Mouse (Mus musculus): Measurements from ENCODE around the gene Adh7. TPM values are rescaled to one million over a fixed set of nuclear protein-coding genes. Genes with fewer than 3 reads are reported as not detected.

Gene Adh7
- polyA plus RNA-seq, 1 experiment, result 8.1 TPM

DNA sequence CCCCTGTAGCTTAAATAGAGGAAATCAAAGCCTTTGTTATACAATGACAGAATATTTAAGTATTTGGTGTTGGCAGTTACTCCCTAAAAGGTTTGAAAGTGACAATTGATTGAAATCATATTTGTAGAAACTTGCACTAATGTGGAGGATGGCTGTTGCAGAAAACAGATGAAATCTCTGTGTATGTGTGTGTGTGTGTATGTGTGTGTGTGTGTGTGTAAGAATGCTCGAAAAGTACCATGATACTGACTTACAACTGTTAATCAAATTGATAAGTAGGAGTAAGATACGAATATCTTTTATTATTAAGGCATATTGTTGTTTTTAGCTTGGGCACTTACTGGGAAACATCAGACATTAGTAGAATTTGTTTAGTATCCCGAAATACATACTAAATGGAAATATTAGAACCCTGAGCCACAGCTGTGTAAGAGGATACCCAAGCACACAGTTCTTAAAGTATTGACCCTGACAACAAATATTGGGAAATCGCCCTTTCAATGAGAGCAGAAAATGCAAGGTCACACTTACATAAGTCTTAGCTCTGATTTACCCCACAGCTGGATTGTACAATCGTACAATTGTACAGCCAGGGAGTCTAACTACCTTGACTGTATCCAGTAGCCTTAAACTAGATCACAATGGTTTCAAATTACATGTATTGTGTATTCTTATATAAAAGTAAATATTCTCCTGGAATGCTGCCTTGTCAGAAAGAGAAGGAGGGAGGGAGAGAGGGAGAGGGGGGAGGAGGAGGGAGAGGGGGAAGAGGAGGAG, 45.8 kb downstream of the Adh7 start:
- no peaks in the 10 kb centered on the region for H3K36me3 ChIP-seq (ENCODE audit: control insufficient read depth, insufficient read depth)
- no peak overlapping the region for H3K4me2 ChIP-seq (ENCODE audit: low read depth)
- no peaks in the 10 kb centered on the region for H3K27me3 ChIP-seq (ENCODE audit: control insufficient read depth, insufficient read depth, insufficient read length)
- H3K4me3 ChIP-seq, result no peak overlapping the region
- no peaks in the 10 kb centered on the region for H3K79me2 ChIP-seq (ENCODE audit: control insufficient read depth, insufficient read depth)
- H3ac ChIP-seq (ENCODE audit: control insufficient read depth, insufficient read length), result no peak overlapping the region
- no peak for TF ChIP-seq USF1 (IDR thresholded peaks at IDR 0.05; ENCODE audit: low read depth)

DNA sequence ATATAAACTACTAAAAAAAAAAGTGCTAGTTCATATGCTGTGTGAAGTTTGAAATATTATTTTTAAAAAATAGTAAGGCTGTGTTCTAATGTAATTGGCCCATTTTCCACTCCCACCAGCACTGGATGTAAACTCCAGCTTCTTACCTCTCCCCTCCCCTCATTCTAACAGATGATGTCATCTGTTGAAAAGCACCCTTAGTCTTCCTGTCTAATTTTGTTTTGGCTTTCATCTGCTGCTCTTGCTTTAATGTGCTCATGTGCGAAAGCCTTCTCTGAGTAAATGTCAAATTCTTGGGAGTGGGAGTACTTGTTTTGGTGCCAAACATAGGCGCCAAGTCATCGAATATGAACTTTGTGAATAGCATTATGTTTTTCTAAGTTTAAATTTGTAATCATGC, 47.1 kb downstream of the Adh7 start:
- no peak overlapping the region for H3K4me2 ChIP-seq (ENCODE audit: low read depth)
- TF ChIP-seq MYOG (IDR thresholded peaks at IDR 0.05; ENCODE audit: control insufficient read depth in 1 of 3, insufficient read depth in 1 of 3, insufficient read length in 2 of 3, low read depth in 2 of 3) (no peak), REST (IDR thresholded peaks at IDR 0.05; ENCODE audit: insufficient read depth, insufficient read length) (no peak), MYOD1 (IDR thresholded peaks at IDR 0.05; ENCODE audit: control insufficient read depth in 1 of 3, insufficient read length in 2 of 3, low read depth in 2 of 3) (no peak), POLR2A (IDR thresholded peaks at IDR 0.05; ENCODE audit: insufficient read length, low read depth) (no peak), POLR2AphosphoS2 (IDR thresholded peaks at IDR 0.05; ENCODE audit: insufficient read length, low read depth) (no peak), CEBPB (IDR thresholded peaks at IDR 0.05; ENCODE audit: insufficient read depth, poor library complexity, severe bottlenecking) (no peak), MAX (IDR thresholded peaks at IDR 0.05; ENCODE audit: low read depth) (no peak), TCF12 (IDR thresholded peaks at IDR 0.05; ENCODE audit: insufficient read depth, poor library complexity, severe bottlenecking) (no peak), SRF (IDR thresholded peaks at IDR 0.05; ENCODE audit: control insufficient read depth, insufficient read length, low read depth) (no peak), E2F4 (IDR thresholded peaks at IDR 0.05; ENCODE audit: insufficient read depth) (no peak), USF1 (IDR thresholded peaks at IDR 0.05; ENCODE audit: low read depth) (no peak), TCF3 (IDR thresholded peaks at IDR 0.05; ENCODE audit: insufficient read length, low read depth) (no peak)
- H3K36me3 ChIP-seq (ENCODE audit: control insufficient read depth, insufficient read depth), result no peaks in the 10 kb centered on the region
- no peaks in the 10 kb centered on the region for H3K27me3 ChIP-seq (ENCODE audit: control insufficient read depth, insufficient read depth, insufficient read length)
- no peaks in the 10 kb centered on the region for H3K79me2 ChIP-seq (ENCODE audit: control insufficient read depth, insufficient read depth)
- H3ac ChIP-seq (ENCODE audit: control insufficient read depth, insufficient read length), result no peak overlapping the region
- H3K4me3 ChIP-seq, result no peak overlapping the region

DNA sequence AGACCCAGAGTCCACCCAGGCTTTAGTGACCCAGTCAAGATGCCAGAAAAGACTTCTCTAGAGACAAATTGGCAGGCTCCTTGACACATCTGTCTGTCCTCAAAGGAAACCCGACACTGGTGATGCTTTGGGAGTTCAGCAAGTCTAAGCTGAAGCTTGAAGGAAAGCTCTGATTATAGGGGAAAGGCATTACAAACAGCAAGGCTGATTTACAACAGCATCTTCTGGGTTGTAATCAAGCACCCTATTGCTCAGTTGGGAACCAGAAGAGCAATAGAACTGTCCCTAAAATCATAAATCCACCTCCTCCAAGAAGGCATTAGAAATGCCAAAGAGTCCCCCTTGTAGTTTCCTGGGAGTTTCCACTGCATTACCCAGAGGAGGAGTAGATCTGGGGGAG, 52.9 kb downstream of the Adh7 start:
- H3K36me3 ChIP-seq (ENCODE audit: control insufficient read depth, insufficient read depth), result no peaks in the 10 kb centered on the region
- no peak overlapping the region for H3K4me3 ChIP-seq
- H3K4me2 ChIP-seq (ENCODE audit: low read depth), result no peak overlapping the region
- no peaks in the 10 kb centered on the region for H3K79me2 ChIP-seq (ENCODE audit: control insufficient read depth, insufficient read depth)
- H3K27me3 ChIP-seq (ENCODE audit: control insufficient read depth, insufficient read depth, insufficient read length), result peaks cover 4% of the 10 kb centered on the region
- no peak overlapping the region for H3ac ChIP-seq (ENCODE audit: control insufficient read depth, insufficient read length)
- TF ChIP-seq POLR2A (IDR thresholded peaks at IDR 0.05; ENCODE audit: insufficient read length, low read depth) (no peak), REST (IDR thresholded peaks at IDR 0.05; ENCODE audit: insufficient read depth, insufficient read length) (no peak), POLR2AphosphoS2 (IDR thresholded peaks at IDR 0.05; ENCODE audit: insufficient read length, low read depth) (no peak), TCF12 (IDR thresholded peaks at IDR 0.05; ENCODE audit: insufficient read depth, poor library complexity, severe bottlenecking) (no peak), CEBPB (IDR thresholded peaks at IDR 0.05; ENCODE audit: insufficient read depth, poor library complexity, severe bottlenecking) (no peak), MAX (IDR thresholded peaks at IDR 0.05; ENCODE audit: low read depth) (no peak), TCF3 (IDR thresholded peaks at IDR 0.05; ENCODE audit: insufficient read length, low read depth) (no peak), MYOG (IDR thresholded peaks at IDR 0.05; ENCODE audit: control insufficient read depth in 1 of 3, insufficient read depth in 1 of 3, insufficient read length in 2 of 3, low read depth in 2 of 3) (no peak), SRF (IDR thresholded peaks at IDR 0.05; ENCODE audit: control insufficient read depth, insufficient read length, low read depth) (no peak), E2F4 (IDR thresholded peaks at IDR 0.05; ENCODE audit: insufficient read depth) (no peak), USF1 (IDR thresholded peaks at IDR 0.05; ENCODE audit: low read depth) (no peak), MYOD1 (IDR thresholded peaks at IDR 0.05; ENCODE audit: control insufficient read depth in 1 of 3, insufficient read length in 2 of 3, low read depth in 2 of 3) (no peak)

DNA sequence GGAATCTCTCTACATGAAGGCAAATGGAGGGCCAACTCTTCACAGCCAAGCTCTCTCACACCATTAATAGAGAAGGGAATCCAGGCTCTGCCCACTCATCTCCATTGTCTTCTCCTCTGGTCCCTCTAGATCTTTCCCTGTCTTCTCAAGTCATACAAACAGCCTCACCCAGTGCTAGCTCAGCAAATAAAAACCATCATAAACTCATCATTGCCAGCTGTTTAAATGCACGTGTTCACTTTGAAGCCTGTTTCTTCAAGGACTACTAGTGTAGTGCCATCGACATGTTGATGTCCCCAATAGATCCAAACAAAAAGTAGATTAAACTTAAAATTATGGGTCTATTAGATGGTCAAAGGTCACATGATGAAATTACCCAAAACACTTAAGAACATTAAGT, 53.7 kb downstream of the Adh7 start:
- Histone ChIP-seq H3K27me3 (ENCODE audit: control insufficient read depth, insufficient read depth, insufficient read length) (peaks cover 4% of the 10 kb centered on the region), H3K36me3 (ENCODE audit: control insufficient read depth, insufficient read depth) (no peaks in the 10 kb centered on the region), H3K79me2 (ENCODE audit: control insufficient read depth, insufficient read depth) (no peaks in the 10 kb centered on the region), H3K4me3 (no peak overlapping the region), H3K4me2 (ENCODE audit: low read depth) (no peak overlapping the region), H3ac (ENCODE audit: control insufficient read depth, insufficient read length) (no peak overlapping the region)
- TF ChIP-seq SRF (IDR thresholded peaks at IDR 0.05; ENCODE audit: control insufficient read depth, insufficient read length, low read depth) (no peak), USF1 (IDR thresholded peaks at IDR 0.05; ENCODE audit: low read depth) (no peak), MAX (IDR thresholded peaks at IDR 0.05; ENCODE audit: low read depth) (no peak), MYOG (IDR thresholded peaks at IDR 0.05; ENCODE audit: control insufficient read depth in 1 of 3, insufficient read depth in 1 of 3, insufficient read length in 2 of 3, low read depth in 2 of 3) (no peak), REST (IDR thresholded peaks at IDR 0.05; ENCODE audit: insufficient read depth, insufficient read length) (no peak), POLR2AphosphoS2 (IDR thresholded peaks at IDR 0.05; ENCODE audit: insufficient read length, low read depth) (no peak), TCF3 (IDR thresholded peaks at IDR 0.05; ENCODE audit: insufficient read length, low read depth) (no peak), CEBPB (IDR thresholded peaks at IDR 0.05; ENCODE audit: insufficient read depth, poor library complexity, severe bottlenecking) (no peak), E2F4 (IDR thresholded peaks at IDR 0.05; ENCODE audit: insufficient read depth) (no peak), POLR2A (IDR thresholded peaks at IDR 0.05; ENCODE audit: insufficient read length, low read depth) (no peak), MYOD1 (IDR thresholded peaks at IDR 0.05; ENCODE audit: control insufficient read depth in 1 of 3, insufficient read length in 2 of 3, low read depth in 2 of 3) (no peak), TCF12 (IDR thresholded peaks at IDR 0.05; ENCODE audit: insufficient read depth, poor library complexity, severe bottlenecking) (no peak)

DNA sequence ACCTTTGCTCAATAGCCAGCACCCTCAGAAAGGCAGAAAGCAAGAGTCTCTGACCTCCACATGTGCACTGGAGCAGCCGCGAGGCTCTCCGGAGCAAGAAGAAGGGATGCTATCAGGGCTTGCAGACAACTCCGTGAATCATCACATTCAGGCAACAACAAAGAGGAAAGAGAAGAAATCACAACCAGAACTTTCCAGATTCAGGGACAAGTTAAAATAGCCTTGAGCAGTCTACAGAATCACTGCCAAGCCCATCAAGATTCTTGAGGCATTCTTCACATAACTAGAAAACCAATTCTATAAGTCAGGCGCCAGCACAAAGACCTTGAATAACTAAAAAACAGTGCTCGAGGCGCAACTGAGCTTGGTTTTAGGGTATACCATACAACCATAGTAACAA, 55.5 kb downstream of the Adh7 start:
- Histone ChIP-seq H3K27me3 (ENCODE audit: control insufficient read depth, insufficient read depth, insufficient read length) (peaks cover 4% of the 10 kb centered on the region), H3ac (ENCODE audit: control insufficient read depth, insufficient read length) (no peak overlapping the region), H3K79me2 (ENCODE audit: control insufficient read depth, insufficient read depth) (no peaks in the 10 kb centered on the region), H3K4me2 (ENCODE audit: low read depth) (no peak overlapping the region), H3K4me3 (no peak overlapping the region), H3K36me3 (ENCODE audit: control insufficient read depth, insufficient read depth) (no peaks in the 10 kb centered on the region)
- TF ChIP-seq MYOD1 (IDR thresholded peaks at IDR 0.05; ENCODE audit: control insufficient read depth in 1 of 3, insufficient read length in 2 of 3, low read depth in 2 of 3), result no peak
- no peak for TF ChIP-seq SRF (IDR thresholded peaks at IDR 0.05; ENCODE audit: control insufficient read depth, insufficient read length, low read depth)
- no peak for TF ChIP-seq POLR2A (IDR thresholded peaks at IDR 0.05; ENCODE audit: insufficient read length, low read depth)
- TF ChIP-seq MAX (IDR thresholded peaks at IDR 0.05; ENCODE audit: low read depth), result no peak
- no peak for TF ChIP-seq CEBPB (IDR thresholded peaks at IDR 0.05; ENCODE audit: insufficient read depth, poor library complexity, severe bottlenecking)
- TF ChIP-seq USF1 (IDR thresholded peaks at IDR 0.05; ENCODE audit: low read depth), result no peak
- TF ChIP-seq REST (IDR thresholded peaks at IDR 0.05; ENCODE audit: insufficient read depth, insufficient read length), result no peak
- no peak for TF ChIP-seq E2F4 (IDR thresholded peaks at IDR 0.05; ENCODE audit: insufficient read depth)
- TF ChIP-seq TCF12 (IDR thresholded peaks at IDR 0.05; ENCODE audit: insufficient read depth, poor library complexity, severe bottlenecking), result no peak
- no peak for TF ChIP-seq TCF3 (IDR thresholded peaks at IDR 0.05; ENCODE audit: insufficient read length, low read depth)
- TF ChIP-seq MYOG (IDR thresholded peaks at IDR 0.05; ENCODE audit: control insufficient read depth in 1 of 3, insufficient read depth in 1 of 3, insufficient read length in 2 of 3, low read depth in 2 of 3), result no peak
- TF ChIP-seq POLR2AphosphoS2 (IDR thresholded peaks at IDR 0.05; ENCODE audit: insufficient read length, low read depth), result no peak
